Mouse (Mus musculus) lung, adult 2 months (tissue): Measurements from ENCODE around the gene Ccr4.

ENCODE experiments used
- CTCF ChIP-seq: fragments of 200-500 bp; IDR thresholded peaks from 2 replicates; pipeline ENCODE4 v1.5.1; 2011; ENCODE audit warnings: mild to moderate bottlenecking, low read length, control low read depth; ENCODE audit not compliant: insufficient read depth
- POLR2A ChIP-seq: fragments of 200-500 bp; IDR thresholded peaks from 2 replicates; pipeline ENCODE4 v1.6.1; 2011; ENCODE audit warnings: low read depth, mild to moderate bottlenecking, control low read depth, low read length, borderline replicate concordance; ENCODE audit errors: extremely low read depth

DNA sequence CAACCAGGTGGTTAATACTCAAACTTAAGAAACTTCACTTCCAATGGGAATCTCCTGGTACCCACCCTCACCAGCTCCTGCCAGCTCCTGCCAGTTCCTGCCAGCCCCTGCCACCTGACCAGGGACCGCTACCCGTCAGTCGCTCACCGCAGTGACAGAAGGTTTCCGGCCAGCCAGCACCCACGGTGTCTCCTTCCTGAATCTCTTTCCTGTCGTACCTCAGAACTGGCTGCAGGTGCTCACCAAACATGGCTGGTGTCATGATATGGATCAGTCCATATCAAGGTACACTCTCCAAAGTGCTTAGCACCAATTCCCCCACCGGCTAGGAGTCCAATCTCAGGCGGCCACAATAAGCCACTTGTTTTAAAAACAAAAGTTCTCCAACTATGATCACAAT, 5.1 kb upstream of the Ccr4 start:
- no peak for TF ChIP-seq POLR2A
- TF ChIP-seq CTCF, result no peak
